Comparison of ENCODE assay signal across 8 mouse cellular contexts in the genomic region with DNA sequence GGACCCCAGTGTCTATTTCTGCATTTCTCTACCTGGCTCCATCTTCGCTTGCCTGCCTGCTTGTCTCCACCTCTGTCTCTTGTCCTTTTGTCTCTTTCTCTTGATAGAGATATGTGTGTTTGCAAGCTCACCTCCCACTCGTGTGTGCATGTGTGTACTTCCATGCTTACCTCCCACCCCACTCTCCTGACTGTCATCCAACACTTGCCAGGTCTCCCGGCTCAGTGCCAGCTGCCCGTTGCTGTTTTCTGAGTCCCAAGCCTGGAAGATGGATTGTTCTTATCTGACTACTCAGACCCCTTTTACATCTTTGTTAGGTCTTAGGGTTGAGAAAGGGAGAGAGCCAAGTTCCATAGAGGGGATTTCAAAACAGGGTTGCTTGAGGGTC. TPM values are rescaled to one million over a fixed set of nuclear protein-coding genes. Genes with fewer than 3 reads are reported as not detected.
DNase-seq lines count a peak whose midpoint lies in the region; ATAC-seq lines count a peak whose summit lies in the region.

No protein-coding gene starts in this region.

- H3K9ac ChIP-seq in heart, embryonic 16.5 days (ENCODE audit: low read length), result peak overlapping the region; percentile 92
- H3K9ac ChIP-seq in midbrain, embryonic 13.5 days (replicated peaks), result peak overlapping the region; percentile 99

- H3K4me1 ChIP-seq in heart, embryonic 16.5 days (ENCODE audit: control insufficient read depth, insufficient read depth, low read length), result peaks cover 30% of the 10 kb centered on the region
- H3K4me1 ChIP-seq in midbrain, embryonic 13.5 days (replicated peaks), result peaks cover 34% of the 10 kb centered on the region

- peak; percentile 17 to 18 for DNase-seq in spleen, postnatal 10 days (ENCODE audit: low spot score in 2 of 2)
- no peak for DNase-seq in spleen, postnatal 36 days (ENCODE audit: low spot score in 2 of 2)
- DNase-seq in cerebellum, adult 9-10 months, result peak; percentile 65
- peak; percentile 30 to 46 for DNase-seq in left cerebral cortex, postnatal 14 days (ENCODE audit: low spot score in 2 of 2)

- no peaks in the 10 kb centered on the region for H3K27me3 ChIP-seq in heart, embryonic 16.5 days (ENCODE audit: control insufficient read depth, insufficient read depth, low read length)
- no peaks in the 10 kb centered on the region for H3K27me3 ChIP-seq in midbrain, embryonic 13.5 days

- H3K9me3 ChIP-seq in heart, embryonic 16.5 days (replicated peaks; ENCODE audit: control insufficient read depth, low read length), result no peaks in the 10 kb centered on the region
- H3K9me3 ChIP-seq in midbrain, embryonic 13.5 days, result no peaks in the 10 kb centered on the region

- WGBS in heart, embryonic 16.5 days, result 7% methylated on average over 4 of the region's 4 CpGs
- 25% methylated on average over 4 of the region's 4 CpGs for WGBS in midbrain, embryonic 13.5 days

- intact Hi-C loops in left cerebral cortex, postnatal 14 days (cut with DNase I), result loop anchor here (5.0 kb wide), 1 partner anchor 40 kb away; a partner anchor contains a TSS

- peak overlapping the region; percentile 87 for H3K27ac ChIP-seq in heart, embryonic 16.5 days (ENCODE audit: low read length)
- H3K27ac ChIP-seq in midbrain, embryonic 13.5 days, result peak overlapping the region; percentile 93; the same call in 1 of the 2 replicates

- peak overlapping the region; percentile 91 for H3K4me2 ChIP-seq in heart, embryonic 16.5 days (ENCODE audit: low read depth, low read length)
- peak overlapping the region; percentile 97 for H3K4me2 ChIP-seq in midbrain, embryonic 13.5 days (replicated peaks)

- ATAC-seq in heart, embryonic 16.5 days (replicated peaks; ENCODE audit: extremely low read depth, insufficient read depth, low FRiP score), result no peak
- no peak for ATAC-seq in midbrain, embryonic 13.5 days
- ATAC-seq in activated CD4-positive, CD25-positive, alpha-beta regulatory T cell, adult 4 months, result no peak
- no peak for ATAC-seq in megakaryocyte-erythroid progenitor cell, adult 5-6 weeks (replicated peaks; ENCODE audit: low FRiP score, low TSS enrichment, poor library complexity, severe bottlenecking)

- 0 out of 2 replicates have a peak, but pooled peaks cover 2% of the 10 kb centered on the region for H3K36me3 ChIP-seq in heart, embryonic 16.5 days (ENCODE audit: control insufficient read depth, insufficient read depth)
- no peaks in the 10 kb centered on the region for H3K36me3 ChIP-seq in midbrain, embryonic 13.5 days

- H3K4me3 ChIP-seq in heart, embryonic 16.5 days (ENCODE audit: low read length), result peak overlapping the region; percentile 92
- peak overlapping the region; percentile 99 for H3K4me3 ChIP-seq in midbrain, embryonic 13.5 days (replicated peaks)

RNA-seq across cellular contexts. Expression of a gene that starts 1.6 kb away (rescaled TPM):
- polyA plus RNA-seq in heart, embryonic 16.5 days (2015; fragmentation: Nextera tagmentation; extraction: Ambion mirVana), result 15.4 and 17.5 TPM in 2 replicates
- 10 to 100 TPM; 30.8 to 32.8 TPM for total RNA-seq in left cerebral cortex, postnatal 14 days (2021)
- 12.0 and 12.1 TPM in 2 replicates for polyA plus RNA-seq in midbrain, embryonic 13.5 days (2015; fragmentation: Nextera tagmentation; extraction: Ambion mirVana)
- 10 to 100 TPM; 10.2 to 10.5 TPM for polyA plus RNA-seq in activated CD4-positive, CD25-positive, alpha-beta regulatory T cell, adult 4 months (2017; shearing (Covaris generic))
- 31.0 and 39.9 TPM in 2 replicates for total RNA-seq in megakaryocyte-erythroid progenitor cell, adult 5-6 weeks (2014; fragmentation: Nextera tagmentation)
- total RNA-seq in megakaryocyte-erythroid progenitor cell, adult 5-6 weeks (2017), result 13.3 and 19.1 TPM in 2 replicates

RNA-seq across cellular contexts. Expression of a gene that starts 42.6 kb away (rescaled TPM):
- 30.5 and 44.5 TPM in 2 replicates for polyA plus RNA-seq in heart, embryonic 16.5 days (2015; fragmentation: Nextera tagmentation; extraction: Ambion mirVana)
- total RNA-seq in left cerebral cortex, postnatal 14 days (2021), result 10 to 100 TPM; 18.2 to 19.2 TPM
- 81.8 and 82.1 TPM in 2 replicates for polyA plus RNA-seq in midbrain, embryonic 13.5 days (2015; fragmentation: Nextera tagmentation; extraction: Ambion mirVana)
- polyA plus RNA-seq in activated CD4-positive, CD25-positive, alpha-beta regulatory T cell, adult 4 months (2017; shearing (Covaris generic)), result 10 to 100 TPM; 57.9 to 66.8 TPM
- 65.7 and 85.7 TPM in 2 replicates for total RNA-seq in megakaryocyte-erythroid progenitor cell, adult 5-6 weeks (2014; fragmentation: Nextera tagmentation)
- 36.8 and 43.3 TPM in 2 replicates for total RNA-seq in megakaryocyte-erythroid progenitor cell, adult 5-6 weeks (2017)

RNA-seq across cellular contexts. Expression of a gene that starts 46.2 kb away (rescaled TPM):
- 77.9 and 80.9 TPM in 2 replicates for polyA plus RNA-seq in heart, embryonic 16.5 days (2015; fragmentation: Nextera tagmentation; extraction: Ambion mirVana)
- 100 to 1,000 TPM in 1 of 2 experiments, 10 to 100 TPM in 1; 94.5 to 106 TPM for total RNA-seq in left cerebral cortex, postnatal 14 days (2021)
- polyA plus RNA-seq in midbrain, embryonic 13.5 days (2015; fragmentation: Nextera tagmentation; extraction: Ambion mirVana), result 77.7 and 85.2 TPM in 2 replicates
- polyA plus RNA-seq in activated CD4-positive, CD25-positive, alpha-beta regulatory T cell, adult 4 months (2017; shearing (Covaris generic)), result 1 to 10 TPM; 7.7 to 9.0 TPM
- 65.0 and 69.2 TPM in 2 replicates for total RNA-seq in megakaryocyte-erythroid progenitor cell, adult 5-6 weeks (2014; fragmentation: Nextera tagmentation)
- total RNA-seq in megakaryocyte-erythroid progenitor cell, adult 5-6 weeks (2017), result 106 and 108 TPM in 2 replicates

Comparison
In these comparisons a context has a peak if more than half of its experiments do, and no peak if none do; other contexts are left out.
1. DNase-seq: peak in spleen, postnatal 10 days (2 of 2), cerebellum, adult 9-10 months (single experiment) and left cerebral cortex, postnatal 14 days (2 of 2); none in spleen, postnatal 36 days (0 of 2).